6 mouse cellular contexts compared by ENCODE assay signal in genomic region chr3:65395111-65395510, GRCm38 (mm10). TPM values are rescaled to one million over a fixed set of nuclear protein-coding genes. Genes with fewer than 3 reads are reported as not detected.
DNase-seq lines count a peak whose midpoint lies in the region; TF ChIP-seq lines count a peak whose summit lies in the region.
"Not testable (repeated sequence)": the region's sequence is repeated elsewhere in the genome, so short reads cannot be mapped to it uniquely, and the experiment has no call there.

No protein-coding gene starts in this region.

- H3K36me3 ChIP-seq in MEL (ENCODE audit: control insufficient read depth in 1 of 2, insufficient read depth in 2 of 2, low read length in 2 of 2), result peaks cover 9 to 21% of the 10 kb centered on the region in 2 experiments
- H3K36me3 ChIP-seq in forebrain, embryonic 10.5 days (replicated peaks), result not testable (repeated sequence)

- TF ChIP-seq POLR2A in MEL (IDR thresholded peaks at IDR 0.05; ENCODE audit: control insufficient read depth in 1 of 2, insufficient read depth in 1 of 2, low read depth in 1 of 2, low read length in 2 of 2, poor library complexity in 1 of 2); brain, embryonic 14.5 days (IDR thresholded peaks at IDR 0.05; ENCODE audit: borderline replicate concordance, extremely low read depth, insufficient read depth, insufficient read length, poor library complexity, severe bottlenecking): not testable (repeated sequence)

- peak; percentile 61 for DNase-seq in MEL (ENCODE audit: low read depth, low spot score)
- peak; percentile 14 for DNase-seq in brain, embryonic 14.5 days (ENCODE audit: low read depth)
- peak; percentile 21 for DNase-seq in embryo, embryonic 11 days
- peak; percentile 20 for DNase-seq in forebrain, embryonic 10.5 days (ENCODE audit: extremely low spot score, low spot score)
- peak; percentile 19 for DNase-seq in mesoderm, embryonic 11.5 days (ENCODE audit: low read depth, low spot score)
- DNase-seq in retina, embryonic 14.5 days (ENCODE audit: low spot score), result peak; percentile 4

- H3K27ac ChIP-seq in MEL (ENCODE audit: control insufficient read depth, low read depth, low read length), result peak overlapping the region; percentile 5; the same call in 1 of the 2 replicates
- H3K27ac ChIP-seq in forebrain, embryonic 10.5 days, result peak overlapping the region; percentile 69; the same call in 1 of the 2 replicates

- H3K4me3 ChIP-seq in MEL (ENCODE audit: control insufficient read depth in 1 of 2, insufficient read depth in 1 of 2, low read depth in 2 of 2, low read length in 2 of 2); forebrain, embryonic 10.5 days: not testable (repeated sequence)

- H3K4me1 ChIP-seq in MEL (ENCODE audit: control insufficient read depth in 1 of 2, insufficient read depth in 2 of 2, low read length in 2 of 2), result peaks cover 10 to 17% of the 10 kb centered on the region in 2 experiments
- peaks cover 15% of the 10 kb centered on the region for H3K4me1 ChIP-seq in forebrain, embryonic 10.5 days

- TF ChIP-seq CTCF in MEL (IDR thresholded peaks at IDR 0.05 in 2 of 3, conservative IDR thresholded peaks at IDR 0.05 in 1 of 3; ENCODE audit: control insufficient read depth in 1 of 3, insufficient read depth in 1 of 3, low read depth in 2 of 3, low read length in 3 of 3, poor library complexity in 1 of 3, severe bottlenecking in 1 of 3); brain, embryonic 14.5 days (IDR thresholded peaks at IDR 0.05; ENCODE audit: borderline replicate concordance, extremely low read depth, insufficient read depth, insufficient read length): not testable (repeated sequence)

- 89% methylated on average over 1 of the region's 1 CpGs for WGBS in forebrain, embryonic 10.5 days

- H3K9ac ChIP-seq in MEL (ENCODE audit: control insufficient read depth, low read depth, low read length, poor library complexity, severe bottlenecking), result not testable (repeated sequence)

- peaks cover 17% of the 10 kb centered on the region for H3K79me2 ChIP-seq in MEL (ENCODE audit: control insufficient read depth, insufficient read depth, low read length, poor library complexity)

- not testable (repeated sequence) for H3K9me3 ChIP-seq in MEL (replicated peaks; ENCODE audit: insufficient read depth, low read length); forebrain, embryonic 10.5 days

- TF ChIP-seq EP300 in MEL (IDR thresholded peaks at IDR 0.05; ENCODE audit: low read depth in 1 of 2, low read length in 2 of 2), result not testable (repeated sequence)

- H3K27me3 ChIP-seq in MEL (ENCODE audit: control insufficient read depth in 1 of 2, insufficient read depth in 2 of 2, low read length in 2 of 2); forebrain, embryonic 10.5 days (ENCODE audit: poor library complexity, severe bottlenecking): not testable (repeated sequence)

- not testable (repeated sequence) for TF ChIP-seq RAD21 in MEL (IDR thresholded peaks at IDR 0.05; ENCODE audit: low read depth, low read length)

RNA-seq across cellular contexts. Expression of gene Ssr3, which starts 2.7 kb away (rescaled TPM):
- 129 and 131 TPM in 2 replicates for total RNA-seq in MEL (2012; rRNA removed)
- 100 to 1,000 TPM; 105 to 125 TPM for polyA plus RNA-seq in MEL (2012; ENCODE audit: insufficient read depth in 1 of 2, insufficient read length in 2 of 2, low read depth in 1 of 2, low replicate concordance in 2 of 2, missing spikeins in 1 of 2)
- 125 and 138 TPM in 2 replicates for polyA plus RNA-seq in brain, embryonic 14.5 days (2012; rRNA removed)
- polyA plus RNA-seq in forebrain, embryonic 10.5 days (2016; fragmentation: Nextera tagmentation; extraction: Ambion mirVana), result 236 and 243 TPM in 2 replicates

Comparison
In these comparisons a context has a peak if more than half of its experiments do, and no peak if none do; other contexts are left out.
1. DNase-seq: peak in every context shown above with its lines; median percentile 61 in MEL; 21 in embryo, embryonic 11 days; 20 in forebrain, embryonic 10.5 days; 19 in mesoderm, embryonic 11.5 days; 14 in brain, embryonic 14.5 days; 4 in retina, embryonic 14.5 days.